Mouse (Mus musculus) hindbrain, embryonic 13.5 days (tissue): ENCODE results near the gene Plppr2. TPM values are rescaled to one million over a fixed set of nuclear protein-coding genes. Genes with fewer than 3 reads are reported as not detected.
A peak's percentile ranks its signal among the peaks of the same experiment; 100 is the strongest.

Source experiments
- ATAC-seq: fragments of 200-750 bp; cut with Nextera tagmentation; 2 replicates; pipeline ENCODE4 v1.8.0; 2017; ENCODE audit warnings: moderate TSS enrichment; ENCODE audit not compliant: low FRiP score
- H3K27ac ChIP-seq: fragments of 300-500 bp; sonication (generic); 2 replicates; pipeline ENCODE4 v1.5.1; 2015; ENCODE audit warnings: inconsistent platforms, mild to moderate bottlenecking, moderate library complexity
- H3K27me3 ChIP-seq: fragments of 300-500 bp; sonication (generic); 2 replicates; pipeline ENCODE4 v1.6.1; 2015; ENCODE audit warnings: mild to moderate bottlenecking, inconsistent platforms
- H3K36me3 ChIP-seq: fragments of 300-500 bp; sonication (generic); 2 replicates; pipeline ENCODE4 v1.6.1; 2015; ENCODE audit warnings: mild to moderate bottlenecking, inconsistent platforms
- H3K4me1 ChIP-seq: fragments of 300-500 bp; sonication (generic); replicated peaks from 2 replicates; pipeline ENCODE4 v1.6.1; 2015; ENCODE audit warnings: inconsistent platforms
- H3K4me2 ChIP-seq: fragments of 300-500 bp; sonication (generic); 2 replicates; pipeline ENCODE4 v1.6.1; 2015; ENCODE audit warnings: inconsistent platforms, mild to moderate bottlenecking, moderate library complexity
- H3K4me3 ChIP-seq: fragments of 300-500 bp; sonication (generic); 2 replicates; pipeline ENCODE4 v1.5.1; 2015; ENCODE audit warnings: mild to moderate bottlenecking, inconsistent platforms
- H3K9ac ChIP-seq: fragments of 300-500 bp; sonication (generic); 2 replicates; pipeline ENCODE4 v1.6.1; 2015; ENCODE audit warnings: mild to moderate bottlenecking, inconsistent platforms
- H3K9me3 ChIP-seq: fragments of 300-500 bp; sonication (generic); 2 replicates; pipeline ENCODE4 v1.6.1; 2016; ENCODE audit warnings: inconsistent platforms
- WGBS: fragments of 180-500 bp; shearing (Covaris S2); methylation state at CpG from one replicate; pipeline ENCODE4 v1.1.7; 2015; 5-methylcytosine and 5-hydroxymethylcytosine counted together
- polyA plus RNA-seq: library from polyadenylated mRNA; unstranded; fragments of >200 nt; fragmentation: Nextera tagmentation; extraction: Ambion mirVana; gene quantifications from 2 replicates; pipeline ENCODE4 v1.2.1, GENCODE M21; 2015

The Plppr2 gene
- polyA plus RNA-seq, 1 experiment from 2014 or later = 67.5 TPM

- H3K9me3 ChIP-seq = no peaks in the 10 kb centered on the region
- H3K9ac ChIP-seq = no peak overlapping the region
- no peak overlapping the region for H3K4me2 ChIP-seq
- 88% methylated on average over 4 of the region's 4 CpGs for WGBS
- peaks cover 5% of the 10 kb centered on the region for H3K36me3 ChIP-seq
- H3K27me3 ChIP-seq = no peaks in the 10 kb centered on the region
- H3K4me1 ChIP-seq = peaks cover 19% of the 10 kb centered on the region
- no peak for ATAC-seq
- no peak overlapping the region for H3K4me3 ChIP-seq
- no peak overlapping the region for H3K27ac ChIP-seq
Observed at GRCm38 (mm10) chr9:21923036-21923435, 13.8 kb upstream of the Plppr2 start.

DNA sequence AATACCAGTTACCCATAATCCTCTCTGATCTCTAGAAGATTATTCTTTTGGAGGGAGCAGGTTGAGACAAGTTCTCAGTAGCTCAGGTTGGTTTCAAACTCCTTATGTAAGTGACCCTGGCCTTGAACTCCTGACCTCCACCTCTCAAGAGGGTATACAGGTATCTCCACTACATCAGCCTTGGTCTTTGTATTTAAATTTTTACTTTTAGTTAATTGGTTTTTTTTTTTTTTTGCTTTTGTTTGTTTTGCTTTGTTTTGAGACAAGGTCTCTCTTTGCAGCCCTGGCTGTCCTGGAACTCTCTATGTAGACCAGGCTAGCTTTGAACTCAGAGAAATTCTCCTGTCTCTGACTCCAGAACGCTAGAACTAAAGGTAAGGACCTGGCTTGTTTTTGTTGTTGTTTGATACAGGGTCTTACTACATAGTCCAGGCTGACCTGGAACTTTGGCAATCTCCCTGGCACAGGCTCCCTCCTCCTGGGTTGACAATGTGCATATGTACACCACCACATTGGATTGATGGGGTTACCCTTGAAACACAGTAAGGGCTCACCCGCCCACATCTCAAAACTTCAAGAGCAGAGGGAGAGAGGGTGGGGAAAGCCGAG, 13.2 kb upstream of the Plppr2 start:
- ATAC-seq = no peak
- no peaks in the 10 kb centered on the region for H3K9me3 ChIP-seq
- H3K36me3 ChIP-seq = peaks cover 5% of the 10 kb centered on the region
- no peak overlapping the region for H3K27ac ChIP-seq
- H3K9ac ChIP-seq = no peak overlapping the region
- 87% methylated on average over 3 of the region's 3 CpGs for WGBS
- H3K4me1 ChIP-seq = peaks cover 16% of the 10 kb centered on the region
- H3K4me3 ChIP-seq = no peak overlapping the region
- H3K27me3 ChIP-seq = no peaks in the 10 kb centered on the region
- H3K4me2 ChIP-seq = no peak overlapping the region

- Histone ChIP-seq H3K9ac (no peak overlapping the region), H3K36me3 (peaks cover 5% of the 10 kb centered on the region), H3K27me3 (no peaks in the 10 kb centered on the region), H3K4me1 (peaks cover 16% of the 10 kb centered on the region), H3K4me3 (no peak overlapping the region), H3K27ac (no peak overlapping the region), H3K4me2 (no peak overlapping the region), H3K9me3 (no peaks in the 10 kb centered on the region)
- WGBS = 69% methylated on average over 6 of the region's 6 CpGs
- ATAC-seq = no peak
Observed at GRCm38 (mm10) chr9:21924099-21924493, 12.7 kb upstream of the Plppr2 start.

DNA sequence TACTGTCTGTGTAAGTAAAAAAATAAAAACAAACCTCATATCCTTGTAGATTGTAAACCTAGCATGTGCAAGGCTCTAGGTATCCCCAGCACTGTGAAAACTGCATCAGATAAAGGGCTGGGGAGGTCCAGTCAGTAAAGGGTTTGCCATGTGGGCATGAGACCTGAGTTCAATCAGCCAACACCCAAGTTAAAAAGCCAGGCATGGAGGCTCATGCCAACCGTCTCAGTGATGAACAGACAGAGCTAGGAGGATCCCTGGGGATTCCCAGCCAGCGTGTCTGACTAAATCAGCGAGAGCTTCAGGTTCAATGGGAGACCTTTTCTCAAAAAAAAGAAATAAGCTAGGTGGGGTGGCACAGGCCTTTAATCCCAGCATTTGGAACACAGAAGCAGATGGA, 11.8 kb upstream of the Plppr2 start:
- Histone ChIP-seq H3K4me3 (no peak overlapping the region), H3K27me3 (no peaks in the 10 kb centered on the region), H3K4me1 (peaks cover 16% of the 10 kb centered on the region), H3K4me2 (no peak overlapping the region), H3K36me3 (peaks cover 5% of the 10 kb centered on the region), H3K9me3 (no peaks in the 10 kb centered on the region), H3K27ac (no peak overlapping the region), H3K9ac (no peak overlapping the region)
- ATAC-seq = no peak
- 85% methylated on average over 3 of the region's 3 CpGs for WGBS

- H3K36me3 ChIP-seq = peaks cover 5% of the 10 kb centered on the region
- H3K4me2 ChIP-seq = no peak overlapping the region
- WGBS = 95% methylated on average over 1 of the region's 1 CpGs
- H3K9ac ChIP-seq = no peak overlapping the region
- H3K4me1 ChIP-seq = peaks cover 16% of the 10 kb centered on the region
- H3K4me3 ChIP-seq = no peak overlapping the region
- no peaks in the 10 kb centered on the region for H3K9me3 ChIP-seq
- no peak overlapping the region for H3K27ac ChIP-seq
- no peaks in the 10 kb centered on the region for H3K27me3 ChIP-seq
- ATAC-seq = no peak
Observed at GRCm38 (mm10) chr9:21925506-21925905, 11.3 kb upstream of the Plppr2 start.

- ATAC-seq = no peak
- H3K36me3 ChIP-seq = peaks cover 5% of the 10 kb centered on the region
- H3K4me3 ChIP-seq = peak overlapping the region; percentile 48
- peaks cover 16% of the 10 kb centered on the region for H3K4me1 ChIP-seq
- WGBS = 80% methylated on average over 6 of the region's 6 CpGs
- peak overlapping the region; percentile 73 for H3K9ac ChIP-seq
- H3K9me3 ChIP-seq = no peaks in the 10 kb centered on the region
- no peak overlapping the region for H3K27ac ChIP-seq
- peak overlapping the region; percentile 71 for H3K4me2 ChIP-seq
- no peaks in the 10 kb centered on the region for H3K27me3 ChIP-seq
Observed at GRCm38 (mm10) chr9:21926155-21926554, 10.7 kb upstream of the Plppr2 start.

GRCm38 (mm10) chr9:21926784-21927183, 10.0 kb upstream of the Plppr2 start:
- Histone ChIP-seq H3K4me3 (peak overlapping the region; percentile 48), H3K9me3 (no peaks in the 10 kb centered on the region), H3K9ac (peak overlapping the region; percentile 73), H3K4me2 (peak overlapping the region; percentile 71), H3K36me3 (peaks cover 2% of the 10 kb centered on the region; the same call in 1 of the 2 replicates), H3K4me1 (peaks cover 16% of the 10 kb centered on the region), H3K27ac (peak overlapping the region; percentile 80), H3K27me3 (no peaks in the 10 kb centered on the region)
- ATAC-seq = peak; percentile 6
- 1% methylated on average over 6 of the region's 6 CpGs for WGBS

GRCm38 (mm10) chr9:21927208-21927753, 9.6 kb upstream of the Plppr2 start, which contains the start of the genes Ccdc159 and Tmem205:
Gene Ccdc159, plus strand, starts transcription at chr9:21927471.
Gene Tmem205, minus strand, starts transcription at chr9:21927556.
- Histone ChIP-seq H3K4me1 (peaks cover 16% of the 10 kb centered on the region), H3K27ac (peak within 1 kb of the TSS; percentile 80), H3K9me3 (no peaks in the 10 kb centered on the region), H3K4me2 (peak within 1 kb of the TSS; percentile 71), H3K9ac (peak within 1 kb of the TSS; percentile 73), H3K27me3 (no peaks in the 10 kb centered on the region), H3K4me3 (peak within 1 kb of the TSS; percentile 48), H3K36me3 (no peaks in the 10 kb centered on the region)
- ATAC-seq = peak; percentile 97
- WGBS = under 1% methylated on average over 28 of the region's 28 CpGs

DNA sequence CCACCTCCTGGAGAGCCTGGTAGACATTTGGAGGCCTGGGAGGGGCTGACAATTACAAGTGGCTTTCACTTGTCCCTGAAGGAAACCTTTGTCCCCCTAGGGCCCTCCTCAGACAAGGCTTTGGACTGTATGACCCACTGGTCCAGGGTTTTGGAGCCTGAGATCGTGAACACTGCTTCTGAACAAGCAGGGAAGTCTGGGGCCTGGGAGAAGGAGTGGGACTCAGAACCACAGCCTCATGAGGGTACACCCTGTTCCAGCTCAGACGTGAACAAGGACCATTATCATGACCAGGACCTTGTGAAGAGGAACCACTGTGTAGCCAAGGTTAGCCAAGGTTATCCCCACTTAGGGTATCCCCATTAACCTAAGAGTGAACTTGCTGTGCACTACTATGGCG, 7.6 kb upstream of the Plppr2 start:
- Histone ChIP-seq H3K9me3 (no peaks in the 10 kb centered on the region), H3K27ac (no peak overlapping the region), H3K27me3 (no peaks in the 10 kb centered on the region), H3K9ac (no peak overlapping the region), H3K36me3 (no peaks in the 10 kb centered on the region), H3K4me3 (no peak overlapping the region), H3K4me2 (no peak overlapping the region), H3K4me1 (peaks cover 16% of the 10 kb centered on the region)
- ATAC-seq = no peak
- WGBS = 83% methylated on average over 3 of the region's 3 CpGs

GRCm38 (mm10) chr9:21932006-21932405, 4.8 kb upstream of the Plppr2 start:
- Histone ChIP-seq H3K27me3 (no peaks in the 10 kb centered on the region), H3K4me2 (no peak overlapping the region), H3K4me3 (no peak overlapping the region), H3K27ac (no peak overlapping the region), H3K36me3 (no peaks in the 10 kb centered on the region), H3K4me1 (peaks cover 10% of the 10 kb centered on the region), H3K9me3 (no peaks in the 10 kb centered on the region), H3K9ac (no peak overlapping the region)
- WGBS = 65% methylated on average over 2 of the region's 2 CpGs
- ATAC-seq = no peak

DNA sequence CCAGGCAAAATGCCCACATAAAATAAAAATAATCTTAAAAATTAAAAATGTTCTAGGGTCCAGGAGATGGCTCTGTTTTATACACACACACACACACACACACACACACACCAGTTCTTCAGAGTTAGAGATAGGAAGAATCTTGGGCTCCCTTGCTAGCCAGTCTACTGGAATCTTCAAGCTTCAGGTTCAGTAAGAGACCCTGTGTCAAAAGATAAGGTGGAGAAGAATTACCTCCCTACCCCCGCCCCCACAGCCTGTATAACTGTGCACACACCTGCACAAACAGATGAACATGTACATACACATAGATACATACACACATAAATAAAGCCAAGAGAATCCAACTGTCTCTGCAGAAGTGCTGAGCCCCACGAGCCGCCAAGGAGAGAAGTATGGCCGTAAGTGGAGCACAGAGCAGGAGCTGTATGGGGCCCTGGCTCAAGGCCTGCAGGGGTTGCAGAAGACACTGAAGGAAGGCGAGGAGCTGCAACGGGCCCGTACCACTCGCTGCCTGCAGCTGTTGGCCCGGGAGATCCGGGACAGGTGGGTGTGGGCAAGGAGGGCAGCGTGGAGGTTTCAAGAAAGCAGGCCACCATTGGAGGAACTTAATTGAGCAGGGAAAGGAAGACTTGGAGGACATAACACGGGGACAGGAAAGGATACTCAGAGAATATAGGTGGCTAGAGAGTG, 4.2 kb upstream of the Plppr2 start:
- H3K36me3 ChIP-seq = no peaks in the 10 kb centered on the region
- 67% methylated on average over 12 of the region's 12 CpGs for WGBS
- H3K4me2 ChIP-seq = no peak overlapping the region
- peaks cover 11% of the 10 kb centered on the region for H3K4me1 ChIP-seq
- ATAC-seq = no peak
- no peak overlapping the region for H3K4me3 ChIP-seq
- no peak overlapping the region for H3K27ac ChIP-seq
- H3K27me3 ChIP-seq = no peaks in the 10 kb centered on the region
- no peaks in the 10 kb centered on the region for H3K9me3 ChIP-seq
- H3K9ac ChIP-seq = no peak overlapping the region

DNA sequence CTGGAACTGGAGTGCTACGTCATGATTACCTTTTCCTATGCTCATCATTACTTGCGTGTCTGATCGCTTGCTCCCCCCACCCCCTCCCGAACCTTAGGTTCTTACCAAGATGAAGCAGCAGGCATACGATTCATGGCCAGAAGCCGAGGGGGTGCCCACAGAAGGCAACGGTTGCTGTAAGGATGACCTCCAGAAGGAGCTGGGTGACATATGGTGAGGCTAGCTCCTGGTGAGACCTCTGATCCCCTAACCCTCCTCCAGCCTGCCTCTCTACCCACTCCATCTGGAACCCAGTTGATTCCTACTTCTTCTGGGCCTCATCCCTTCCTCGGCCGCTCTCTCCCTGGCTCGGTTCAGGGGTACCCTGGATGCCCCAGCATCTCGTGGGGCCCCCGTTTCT, 2.8 kb upstream of the Plppr2 start:
- no peak overlapping the region for H3K4me2 ChIP-seq
- H3K9me3 ChIP-seq = no peaks in the 10 kb centered on the region
- 90% methylated on average over 12 of the region's 12 CpGs for WGBS
- H3K4me1 ChIP-seq = peaks cover 23% of the 10 kb centered on the region
- H3K36me3 ChIP-seq = peaks cover 4% of the 10 kb centered on the region
- H3K27me3 ChIP-seq = no peaks in the 10 kb centered on the region
- ATAC-seq = no peak
- H3K4me3 ChIP-seq = no peak overlapping the region
- no peak overlapping the region for H3K27ac ChIP-seq
- no peak overlapping the region for H3K9ac ChIP-seq
